Mouse (Mus musculus): Measurements from ENCODE around the gene Rin1.
A peak's percentile ranks its signal among the peaks of the same experiment; 100 is the strongest.

Rin1 gene

GRCm38 (mm10) chr19:5094746-5095417, 44.6 kb downstream of the Rin1 start:
- peak; percentile 22 for DNase-seq (ENCODE audit: low read depth)

- DNase-seq (ENCODE audit: low read depth), result no peak
Observed at GRCm38 (mm10) chr19:5095887-5096474, 45.7 kb downstream of the Rin1 start.

- peak; percentile 18 for DNase-seq (ENCODE audit: low read depth)
Observed at GRCm38 (mm10) chr19:5097521-5098362, 47.5 kb downstream of the Rin1 start.

DNA sequence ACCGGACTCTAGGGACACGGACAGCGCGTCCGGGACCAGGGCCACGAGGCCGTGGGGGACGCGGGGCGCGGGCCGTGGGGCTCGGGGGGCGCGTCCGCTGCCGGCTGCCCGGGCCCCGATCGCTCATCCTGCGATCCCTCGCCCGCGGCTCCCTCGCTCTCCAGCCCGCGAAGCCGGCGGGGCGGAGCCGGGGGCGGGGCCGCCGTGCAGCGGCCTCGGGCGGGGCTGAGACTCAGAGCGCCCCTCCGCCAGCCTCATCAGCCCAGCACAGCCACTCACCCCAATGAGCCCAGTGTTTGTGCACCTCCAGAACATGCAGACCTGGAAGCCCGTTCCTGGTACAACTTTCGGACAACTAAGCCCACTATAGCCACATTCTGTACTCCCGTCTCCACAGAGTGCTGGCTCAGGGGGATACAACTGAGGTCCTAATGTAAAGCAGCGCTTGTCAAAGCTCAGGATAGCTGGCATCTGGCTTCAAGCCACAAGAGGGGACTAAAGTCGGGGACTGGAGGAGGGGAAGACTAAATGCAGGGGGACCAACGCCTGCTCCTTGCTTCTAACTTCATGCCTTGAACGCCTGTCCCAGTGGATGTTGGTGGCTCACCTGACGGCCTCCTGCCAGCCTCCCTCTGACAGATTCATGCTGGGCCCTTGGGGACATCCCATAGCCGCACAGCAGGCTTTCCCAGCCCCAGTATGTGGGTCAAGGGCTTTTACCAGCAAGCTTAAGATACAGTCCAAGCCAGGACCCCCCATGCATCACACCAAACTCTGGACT, 48.3 kb downstream of the Rin1 start, which contains the start of gene Cnih2:
Cnih2 (minus strand) TSS at position 159 of the 781 bp plus-strand sequence.
- DNase-seq (ENCODE audit: low read depth), result peak; percentile 85

DNA sequence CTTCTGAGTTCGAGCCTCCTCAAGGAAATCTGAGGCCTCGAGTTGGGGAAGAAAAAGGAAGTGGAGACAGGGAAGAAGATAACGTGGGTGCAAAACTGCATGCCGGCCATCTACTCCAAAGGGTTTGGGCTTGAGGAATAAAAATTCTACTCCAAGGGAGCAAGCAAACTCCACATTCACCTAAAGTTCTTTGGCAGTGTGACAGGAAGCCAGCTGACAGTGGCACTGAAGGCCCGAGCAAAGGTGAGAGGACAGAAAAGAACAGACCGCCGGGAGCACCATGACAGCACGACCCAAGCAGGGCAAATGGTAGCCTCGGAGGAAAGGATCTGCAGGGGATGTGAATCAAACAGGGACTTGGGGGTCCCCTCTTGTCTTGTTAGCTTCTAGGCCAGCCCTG, 55.8 kb downstream of the Rin1 start:
- peak; percentile 51 for DNase-seq (ENCODE audit: low read depth)

Measured in NIH3T3 (cell line).